Mouse (Mus musculus): ENCODE measurements around the gene Gm29276.
"Not testable (repeated sequence)": the region's sequence is repeated elsewhere in the genome, so short reads cannot be mapped to it uniquely, and the experiment has no call there.

Gene Gm29276

GRCm38 (mm10) chrY:42582150-42582549, at the start of gene Gm29276:
Gene Gm29276 (minus strand): TSS chrY:42582250.
- in situ Hi-C loops (cut with MboI, MseI) = not testable (repeated sequence)
